Mouse (Mus musculus) 3T3-L1 (cell line): ENCODE data around the gene G530012D18Rik.
"Not testable (repeated sequence)": the region's sequence is repeated elsewhere in the genome, so short reads cannot be mapped to it uniquely, and the experiment has no call there.

ENCODE experiments used
- DNase-seq: peaks from one replicate; pipeline ENCODE4 v3.0.0-alpha.2; 2015; ENCODE audit warnings: low read depth, low spot score

G530012D18Rik gene

GRCm38 (mm10) chr1:85575376-85575775, at the start of gene G530012D18Rik:
Gene G530012D18Rik, plus strand, starts transcription at chr1:85575676.
- DNase-seq: not testable (repeated sequence)

DNA sequence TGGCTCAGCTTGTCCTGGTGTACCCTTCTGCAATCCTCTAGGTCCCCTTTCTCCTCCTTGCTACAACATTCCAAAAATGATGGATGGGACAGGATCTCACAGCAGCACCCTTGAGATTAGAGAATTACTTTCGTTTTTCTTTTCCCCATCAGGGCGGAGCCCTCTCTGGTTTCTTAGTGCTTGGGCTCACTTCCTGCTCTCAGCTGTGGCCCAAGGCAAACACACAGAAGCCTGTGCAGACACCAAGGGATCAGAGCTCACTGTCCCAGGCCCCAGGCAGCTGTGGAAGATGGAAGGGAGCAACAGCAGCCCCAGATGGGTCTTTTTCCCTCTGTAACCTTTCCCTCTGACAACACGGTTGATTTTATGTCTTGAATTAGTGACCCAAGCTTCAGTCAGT, 49.1 kb upstream of the G530012D18Rik start:
- not testable (repeated sequence) for DNase-seq

DNA sequence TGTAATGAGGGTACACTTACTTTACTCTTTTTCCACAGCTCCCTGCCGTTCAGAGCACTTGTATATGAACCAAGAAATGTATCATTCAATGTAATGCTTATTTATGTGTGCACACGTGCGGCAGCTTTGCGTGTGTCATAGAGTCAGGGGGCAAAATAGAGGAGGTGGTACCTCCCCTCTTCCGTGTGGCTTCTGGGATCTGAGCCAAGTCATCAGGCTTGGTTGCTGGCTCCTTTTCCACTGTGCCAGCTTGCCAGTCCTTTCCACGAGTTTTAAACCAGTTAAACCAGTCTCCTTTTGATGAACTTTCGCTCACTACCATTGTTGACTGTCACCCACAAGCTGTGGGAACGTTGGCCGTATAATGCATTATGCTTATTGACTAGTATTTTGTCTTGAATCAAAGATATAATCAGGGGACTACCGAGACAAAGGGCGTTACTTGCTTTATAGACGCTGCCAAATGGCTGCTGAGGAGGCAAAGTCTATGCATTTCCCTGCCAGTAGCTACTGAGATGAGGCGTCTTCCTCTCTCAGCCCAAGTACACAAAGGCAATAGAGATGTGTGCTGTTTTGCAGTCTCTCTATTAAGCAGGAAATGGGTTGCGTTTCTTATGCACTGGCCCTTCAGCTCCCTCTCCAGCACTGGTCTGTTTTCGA, 46.9 kb upstream of the G530012D18Rik start:
- DNase-seq: not testable (repeated sequence)

GRCm38 (mm10) chr1:85543818-85544217, 31.7 kb upstream of the G530012D18Rik start:
- not testable (repeated sequence) for DNase-seq

DNA sequence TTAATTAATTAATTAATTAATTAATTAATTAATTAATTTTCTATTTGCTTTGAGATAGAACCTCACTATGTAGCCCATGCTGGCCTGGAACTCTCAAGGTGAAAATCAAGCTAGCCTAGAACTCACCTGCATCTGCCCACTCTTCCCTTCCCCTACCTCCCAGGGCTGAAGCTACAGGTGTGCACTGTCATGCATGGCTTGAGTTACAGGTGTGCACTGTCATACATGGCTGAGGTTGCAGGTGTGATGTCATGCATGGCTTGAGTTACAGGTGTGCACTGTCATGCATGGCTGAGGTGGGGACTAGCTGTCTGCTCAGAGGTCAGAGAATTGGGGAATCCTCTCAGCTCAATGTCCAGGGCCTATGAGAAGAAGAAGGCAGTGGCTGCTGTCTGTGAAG, 29.0 kb upstream of the G530012D18Rik start:
- DNase-seq: not testable (repeated sequence)

DNA sequence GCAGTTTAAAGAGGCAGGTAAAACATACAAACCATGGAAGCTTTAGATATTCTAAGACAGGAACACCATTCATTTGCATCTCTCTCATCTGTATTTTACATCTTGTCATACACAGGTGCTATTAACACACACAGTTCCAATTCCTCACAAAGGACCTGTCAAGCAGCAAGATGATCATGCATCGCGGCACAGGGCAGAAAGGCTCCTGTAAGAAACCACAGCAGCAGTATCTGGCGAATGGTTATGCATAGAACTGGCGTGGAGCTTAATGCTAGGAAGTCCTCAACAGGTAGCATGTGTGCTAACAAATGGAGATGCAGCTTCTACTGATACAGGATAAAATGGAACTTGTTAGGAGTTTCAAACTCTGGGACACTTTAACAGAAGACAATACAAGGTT, 20.2 kb upstream of the G530012D18Rik start:
- DNase-seq: not testable (repeated sequence)

DNA sequence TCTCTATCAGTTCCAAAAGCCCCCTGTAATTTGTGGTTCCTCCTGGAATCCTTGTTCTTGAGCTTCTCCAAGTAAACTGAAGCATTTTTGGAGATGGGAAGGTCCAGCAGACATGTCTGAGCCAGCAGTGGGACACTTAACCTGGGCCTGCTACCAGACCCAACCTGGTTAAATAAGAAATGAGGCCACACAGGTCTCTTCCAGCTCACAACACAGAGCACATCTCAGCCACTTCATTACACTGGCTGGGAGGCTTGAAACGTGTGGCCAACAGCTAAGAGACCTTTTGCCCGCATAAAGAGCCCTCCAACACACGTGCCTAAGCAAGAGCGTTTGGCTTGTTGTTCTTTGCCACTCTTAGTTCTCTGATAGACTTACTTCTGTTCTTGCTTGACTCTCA, 1.9 kb upstream of the G530012D18Rik start:
- not testable (repeated sequence) for DNase-seq

DNA sequence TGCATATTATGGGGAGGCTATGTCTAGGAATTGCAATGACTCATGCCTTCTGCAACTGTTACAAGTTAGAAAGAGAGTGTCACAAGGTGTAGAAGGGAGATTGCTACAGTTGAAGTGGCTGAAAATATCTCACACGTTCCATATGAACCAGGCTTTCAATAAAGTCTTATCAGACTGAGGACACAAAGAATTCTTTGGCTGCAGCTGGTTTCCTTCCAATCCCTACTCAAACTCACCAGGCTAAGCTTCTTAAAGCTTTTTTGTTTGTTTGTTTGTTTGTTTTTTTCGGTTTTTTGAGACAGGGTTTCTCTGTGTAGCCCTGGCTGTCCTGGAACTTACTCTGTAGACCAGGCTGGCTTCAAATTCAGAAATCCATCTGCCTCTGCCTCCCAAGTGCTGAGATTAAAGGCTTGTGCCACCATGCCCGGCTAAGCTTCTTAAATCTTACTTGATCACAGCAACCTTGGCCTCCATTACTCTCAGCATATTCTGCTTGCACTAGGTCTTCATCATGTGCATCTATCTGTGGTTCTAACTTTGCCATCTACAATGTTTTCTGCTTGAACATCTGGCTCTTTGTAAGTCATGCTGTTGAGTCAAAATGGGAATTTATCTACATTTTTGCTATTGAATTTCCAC, 3.0 kb downstream of the G530012D18Rik start:
- DNase-seq: not testable (repeated sequence)

DNA sequence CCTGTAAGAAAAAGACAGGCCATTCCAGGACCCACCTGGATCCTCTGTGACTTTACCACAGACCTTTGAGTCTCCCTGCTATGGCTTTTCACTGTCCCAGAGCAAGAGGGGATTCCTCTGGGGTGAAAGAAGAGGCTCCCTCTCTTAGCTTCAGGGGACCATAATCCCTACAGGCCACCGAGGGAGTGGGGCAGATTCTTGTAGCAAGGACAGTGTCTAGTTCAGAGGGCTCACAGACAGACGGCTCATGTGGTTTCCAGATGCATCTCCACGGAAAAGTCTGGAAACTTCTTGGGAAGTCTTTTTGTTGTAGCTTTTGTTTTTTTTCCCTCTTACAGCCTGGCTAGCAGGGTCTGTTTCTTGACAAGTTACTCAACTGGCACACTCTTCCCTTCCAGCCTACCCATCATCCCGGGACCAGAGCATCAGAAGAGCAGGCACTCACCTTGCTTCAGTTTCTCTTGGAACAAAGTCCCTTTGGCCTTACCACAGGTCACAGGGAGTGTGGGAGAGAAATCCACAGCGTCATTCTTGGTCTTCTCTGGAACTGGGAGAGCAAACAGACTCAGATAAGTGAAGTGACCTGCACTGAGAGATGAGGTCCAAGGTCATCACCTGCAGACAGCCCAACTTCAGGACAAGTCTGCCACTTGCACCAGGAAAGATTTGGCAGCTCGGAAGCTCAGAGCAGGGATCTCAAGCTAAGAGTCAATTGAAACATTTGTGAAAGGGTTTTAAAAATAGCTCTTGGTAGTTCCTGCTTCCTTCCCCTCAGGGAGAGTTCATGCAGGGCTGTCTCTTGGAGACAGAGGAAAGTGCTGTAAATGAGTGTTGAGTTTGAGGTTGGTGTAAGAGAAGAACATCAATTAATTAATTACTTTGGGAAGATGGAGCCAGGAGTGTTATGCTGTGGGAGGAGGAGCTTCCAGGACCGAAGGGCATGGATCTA, 4.0 kb downstream of the G530012D18Rik start:
- DNase-seq: not testable (repeated sequence)

GRCm38 (mm10) chr1:85580148-85580534, 4.7 kb downstream of the G530012D18Rik start:
- not testable (repeated sequence) for DNase-seq

DNA sequence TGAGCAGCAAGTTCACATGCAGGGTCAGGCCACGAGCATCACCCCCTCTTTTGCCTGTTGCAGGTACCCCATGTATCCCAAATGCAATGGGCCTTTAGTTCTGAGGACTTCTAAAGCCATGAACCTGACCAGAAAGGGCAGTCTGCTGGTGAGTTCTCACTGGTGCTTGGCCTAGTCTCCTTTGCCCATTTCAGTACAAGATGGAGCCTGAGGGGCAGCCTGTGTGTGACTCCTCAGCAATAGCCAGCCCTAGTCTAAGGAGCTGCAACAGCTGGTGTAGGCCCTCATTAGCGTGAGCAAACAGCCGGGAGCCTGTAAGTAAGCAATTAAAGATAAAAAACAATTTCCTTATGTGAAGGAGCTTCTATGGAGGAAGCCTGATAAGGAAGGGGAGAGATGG, 5.1 kb downstream of the G530012D18Rik start:
- DNase-seq: not testable (repeated sequence)

- DNase-seq: peak; percentile 20
These were observed 6.0 kb downstream of the G530012D18Rik start for GRCm38 (mm10) chr1:85581518-85581917.

DNA sequence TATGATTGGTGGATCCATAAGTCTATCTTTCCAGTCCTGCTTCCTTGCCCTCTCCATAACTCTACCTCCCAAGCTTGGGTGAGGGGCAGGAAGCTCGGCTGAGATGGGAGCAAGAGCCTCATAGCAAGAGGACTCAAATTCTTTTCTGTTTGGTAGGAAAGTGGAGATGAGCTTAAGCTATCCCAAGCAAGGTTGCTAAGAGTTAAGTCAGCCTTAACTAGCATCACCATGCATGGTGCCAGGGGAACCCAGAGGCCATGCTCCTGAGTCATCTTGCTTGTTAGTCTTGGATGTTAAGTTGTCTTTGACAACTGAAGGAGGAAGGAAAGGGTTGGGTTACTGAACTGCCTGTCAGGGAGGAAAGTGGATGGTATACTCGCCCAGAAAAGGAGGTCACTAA, 13.2 kb downstream of the G530012D18Rik start:
- not testable (repeated sequence) for DNase-seq

- not testable (repeated sequence) for DNase-seq
These were observed 17.1 kb downstream of the G530012D18Rik start for GRCm38 (mm10) chr1:85592526-85592925.

DNA sequence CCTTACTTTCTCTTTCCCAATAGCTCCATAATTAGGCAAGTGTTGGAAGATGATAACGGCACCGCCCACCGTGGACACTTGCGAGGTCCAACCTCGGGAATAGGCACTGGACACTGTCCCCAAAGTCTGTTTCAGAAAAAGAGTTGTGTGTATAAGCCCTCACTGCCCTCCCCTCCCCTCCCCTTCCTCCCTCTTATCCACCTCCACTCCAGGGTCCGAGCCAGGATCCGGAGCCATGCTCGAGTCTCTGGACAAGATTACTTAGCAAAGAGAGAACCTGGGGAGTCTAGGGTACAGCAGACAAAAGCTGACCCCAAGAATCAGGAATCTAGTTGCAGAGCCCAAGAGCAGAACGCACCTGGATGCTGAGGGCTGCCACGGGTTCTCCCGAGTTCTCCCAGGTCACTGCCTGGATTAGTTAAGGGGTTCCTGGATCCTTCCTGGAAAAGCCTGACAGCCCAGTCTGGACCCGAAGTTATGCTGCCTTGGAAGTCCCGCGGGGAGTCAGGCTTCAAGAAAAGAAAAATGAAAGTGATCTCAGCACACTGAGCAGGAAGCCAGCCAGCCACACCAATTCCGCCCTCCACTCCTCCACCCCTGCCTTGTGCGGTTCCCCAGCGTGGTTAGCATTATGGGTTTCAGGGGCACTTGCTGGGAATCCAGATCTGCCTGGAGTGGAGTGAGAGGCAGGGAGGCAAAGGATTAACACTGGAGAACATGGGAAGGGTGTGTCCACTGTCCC, 23.0 kb downstream of the G530012D18Rik start, which contains the start of gene Sp110:
Gene Sp110 (minus strand): TSS at position 547 of the 742 bp plus-strand sequence.
- DNase-seq: not testable (repeated sequence)

DNA sequence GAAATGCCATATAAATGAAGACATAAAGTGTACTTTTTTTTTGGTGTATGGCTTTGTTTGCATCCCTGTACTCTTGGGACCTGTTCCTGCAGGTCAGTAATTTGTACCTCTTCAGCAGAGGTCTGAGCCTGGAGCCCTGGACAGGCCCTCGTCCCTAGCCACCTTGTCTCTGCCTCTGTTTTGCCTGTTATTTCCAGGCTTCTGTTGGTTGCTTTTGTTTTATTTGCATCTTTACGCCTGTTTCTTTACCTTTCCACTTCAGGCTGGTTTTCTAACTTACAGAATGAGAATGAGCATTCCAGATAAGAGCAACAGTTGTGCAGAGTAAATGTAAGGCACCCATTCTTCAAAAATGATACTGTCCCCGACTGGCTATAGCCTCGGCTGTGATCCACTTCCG, 24.6 kb downstream of the G530012D18Rik start, which contains the start of gene Sp140:
Gene Sp140 (plus strand): TSS at position 301 of the 400 bp plus-strand sequence.
- not testable (repeated sequence) for DNase-seq

GRCm38 (mm10) chr1:85600794-85601193, 25.3 kb downstream of the G530012D18Rik start:
- not testable (repeated sequence) for DNase-seq

GRCm38 (mm10) chr1:85604341-85604740, 28.9 kb downstream of the G530012D18Rik start:
- not testable (repeated sequence) for DNase-seq

- not testable (repeated sequence) for DNase-seq
These were observed 32.9 kb downstream of the G530012D18Rik start for GRCm38 (mm10) chr1:85608361-85608760.

DNA sequence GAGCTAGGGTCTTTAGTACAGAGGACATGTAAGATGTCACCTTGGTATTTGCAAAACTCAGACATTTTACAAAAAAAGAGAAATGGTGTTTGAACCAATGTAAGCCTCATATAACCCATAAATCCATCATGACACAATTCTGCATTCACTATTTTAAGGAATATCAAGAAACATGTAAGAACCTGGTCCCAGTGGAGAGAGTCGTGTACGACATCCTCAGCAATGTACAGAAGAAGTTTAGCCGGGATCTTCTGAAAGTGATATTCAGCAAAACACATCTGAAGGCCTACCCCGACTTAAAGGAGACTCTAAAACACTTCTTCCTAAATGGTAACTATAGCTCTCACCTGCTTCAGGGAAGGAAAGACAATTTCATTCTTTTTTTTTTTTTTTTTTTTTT, 35.1 kb downstream of the G530012D18Rik start:
- not testable (repeated sequence) for DNase-seq

GRCm38 (mm10) chr1:85615096-85615495, 39.6 kb downstream of the G530012D18Rik start:
- not testable (repeated sequence) for DNase-seq
